Mouse (Mus musculus): ENCODE measurements at regions not wholly inside any gene's neighbourhood (a gene's known extent, or its start where the extent isn't known, plus 50 kb on each side); places are given as distances from the start of the nearest gene placed in this dataset.
A peak's percentile ranks its signal among the peaks of the same experiment; 100 is the strongest.

- H3K79me2 ChIP-seq (ENCODE audit: control insufficient read depth, insufficient read depth, low read length) = no peaks in the 10 kb centered on the region
- no peak overlapping the region for H3K27ac ChIP-seq (replicated peaks; ENCODE audit: insufficient read depth, low read depth, low read length)
- H3K9ac ChIP-seq (ENCODE audit: low read depth, low read length) = no peak overlapping the region
- peak; percentile 19 for DNase-seq (ENCODE audit: extremely low read depth, low read depth, low spot score)
- H3K27me3 ChIP-seq (ENCODE audit: control insufficient read depth, insufficient read depth, low read length) = no peaks in the 10 kb centered on the region
- TF ChIP-seq CTCF (IDR thresholded peaks at IDR 0.05; ENCODE audit: low read depth, low read length) (0 out of 2 replicates have a peak, but pooled peaks have one; percentile 11), POLR2A (IDR thresholded peaks at IDR 0.05; ENCODE audit: extremely low read depth, insufficient read depth, low read length) (no peak)
- H3K4me3 ChIP-seq (ENCODE audit: insufficient read depth, low read depth, low read length) = no peak overlapping the region
- H3K4me1 ChIP-seq (ENCODE audit: control insufficient read depth, insufficient read depth, low read length) = no peaks in the 10 kb centered on the region
- H3K36me3 ChIP-seq (ENCODE audit: control insufficient read depth, insufficient read depth, low read length) = no peaks in the 10 kb centered on the region
- 49% methylated on average over 5 of the region's 5 CpGs for WGBS
Observed at GRCm38 (mm10) chr15:31673038-31673437, 71.4 kb downstream of the Fam173b start.

DNA sequence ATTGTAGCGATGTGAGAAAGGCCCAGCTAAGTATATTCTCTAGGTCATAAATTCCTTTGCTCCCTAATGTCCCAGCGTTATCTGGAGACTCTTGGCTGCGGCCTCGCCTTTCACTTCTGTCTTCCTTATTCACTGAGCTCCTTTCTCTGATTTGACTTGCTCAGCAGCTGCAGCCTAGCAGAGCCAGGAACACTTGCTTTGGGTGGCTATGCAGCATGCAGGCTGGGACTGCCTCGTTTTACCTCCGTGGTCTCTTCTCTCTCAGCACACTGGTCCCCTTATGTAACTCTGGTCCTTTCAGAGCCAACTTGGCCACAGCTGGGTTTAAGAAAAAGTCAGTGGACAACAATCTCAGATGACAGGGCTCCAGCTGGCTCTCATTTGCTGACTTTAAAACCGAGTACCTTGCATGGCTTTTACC lies 75.1 kb downstream of the Fam173b start:
- no peak overlapping the region for H3K27ac ChIP-seq (replicated peaks; ENCODE audit: insufficient read depth, low read depth, low read length)
- TF ChIP-seq CTCF (IDR thresholded peaks at IDR 0.05; ENCODE audit: low read depth, low read length) = no peak
- no peak for TF ChIP-seq POLR2A (IDR thresholded peaks at IDR 0.05; ENCODE audit: extremely low read depth, insufficient read depth, low read length)
- no peaks in the 10 kb centered on the region for H3K27me3 ChIP-seq (ENCODE audit: control insufficient read depth, insufficient read depth, low read length)
- H3K4me1 ChIP-seq (ENCODE audit: control insufficient read depth, insufficient read depth, low read length) = no peaks in the 10 kb centered on the region
- 75% methylated on average over 7 of the region's 7 CpGs for whole genome bisulfite sequencing
- no peak overlapping the region for H3K9ac ChIP-seq (ENCODE audit: low read depth, low read length)
- H3K79me2 ChIP-seq (ENCODE audit: control insufficient read depth, insufficient read depth, low read length) = no peaks in the 10 kb centered on the region
- no peaks in the 10 kb centered on the region for H3K36me3 ChIP-seq (ENCODE audit: control insufficient read depth, insufficient read depth, low read length)
- no peak for DNase-seq (ENCODE audit: extremely low read depth, low read depth, low spot score)
- H3K4me3 ChIP-seq (ENCODE audit: insufficient read depth, low read depth, low read length) = no peak overlapping the region

DNA sequence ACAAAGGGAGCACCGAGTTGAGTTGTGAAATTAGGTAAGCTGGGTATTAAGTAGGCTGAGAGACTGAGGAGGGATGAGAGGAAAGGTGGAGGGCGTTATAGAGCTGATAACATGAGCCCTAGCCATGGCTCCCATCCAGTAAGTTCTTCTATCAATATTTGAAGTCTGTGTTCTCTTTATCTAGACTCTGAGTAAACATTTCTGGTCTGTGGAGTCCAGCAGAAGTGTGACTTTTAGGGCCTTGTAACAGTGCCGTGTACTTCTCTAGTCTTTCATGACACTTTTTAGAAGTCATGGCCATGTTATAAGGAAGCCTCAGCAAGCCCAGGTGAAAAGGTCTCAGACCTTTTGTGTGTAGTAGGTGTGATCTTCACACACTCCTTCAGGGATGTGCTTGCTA lies 91.5 kb downstream of the Fam173b start:
- H3K27ac ChIP-seq (replicated peaks; ENCODE audit: insufficient read depth, low read depth, low read length) = no peak overlapping the region
- H3K36me3 ChIP-seq (ENCODE audit: control insufficient read depth, insufficient read depth, low read length) = no peaks in the 10 kb centered on the region
- DNase-seq (ENCODE audit: extremely low read depth, low read depth, low spot score) = peak; percentile 5
- H3K27me3 ChIP-seq (ENCODE audit: control insufficient read depth, insufficient read depth, low read length) = no peaks in the 10 kb centered on the region
- no peaks in the 10 kb centered on the region for H3K79me2 ChIP-seq (ENCODE audit: control insufficient read depth, insufficient read depth, low read length)
- TF ChIP-seq POLR2A (IDR thresholded peaks at IDR 0.05; ENCODE audit: extremely low read depth, insufficient read depth, low read length) (no peak), CTCF (IDR thresholded peaks at IDR 0.05; ENCODE audit: low read depth, low read length) (no peak)
- H3K9ac ChIP-seq (ENCODE audit: low read depth, low read length) = no peak overlapping the region
- H3K4me1 ChIP-seq (ENCODE audit: control insufficient read depth, insufficient read depth, low read length) = no peaks in the 10 kb centered on the region
- WGBS = 17% methylated on average over 3 of the region's 3 CpGs
- H3K4me3 ChIP-seq (ENCODE audit: insufficient read depth, low read depth, low read length) = no peak overlapping the region

DNA sequence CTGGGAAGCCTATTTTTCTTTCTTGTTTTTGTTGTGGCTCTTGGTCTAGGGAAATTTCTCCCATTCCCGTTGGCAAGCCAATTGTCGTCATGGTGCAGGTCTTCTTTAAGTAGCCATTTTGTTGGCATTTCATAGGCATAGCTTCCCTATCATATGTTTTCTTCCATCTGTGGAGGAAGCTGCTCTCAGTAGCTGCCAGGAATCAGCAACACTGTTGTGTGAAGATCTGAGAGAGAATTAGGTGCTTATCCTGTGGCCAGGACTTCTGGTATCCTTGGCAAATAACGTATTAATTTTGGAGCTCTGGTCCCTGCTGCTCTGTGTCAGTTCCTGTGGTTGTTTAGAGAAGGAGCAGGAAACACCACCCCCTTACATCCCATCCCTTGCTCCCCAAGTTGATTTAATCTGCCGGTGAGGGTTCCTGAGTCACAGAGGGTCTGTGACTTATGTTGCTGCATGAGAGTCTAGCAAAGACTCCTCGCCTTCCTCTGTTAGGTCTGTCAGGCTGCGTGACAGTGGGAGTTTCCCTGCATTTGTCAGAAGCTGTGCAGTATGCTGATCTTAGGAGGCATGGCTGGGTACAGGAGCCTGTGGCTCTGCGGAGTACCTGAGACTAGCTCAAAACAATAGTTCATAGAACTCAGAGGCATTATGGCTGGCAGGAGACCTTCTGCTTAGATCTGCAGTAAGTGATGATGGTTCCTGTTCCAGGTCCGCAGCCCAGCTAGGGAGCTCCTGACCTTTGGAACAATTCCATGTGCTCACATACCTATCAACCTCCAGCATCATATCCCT lies 93.4 kb downstream of the Fam173b start:
- no peaks in the 10 kb centered on the region for H3K79me2 ChIP-seq (ENCODE audit: control insufficient read depth, insufficient read depth, low read length)
- DNase-seq (ENCODE audit: extremely low read depth, low read depth, low spot score) = no peak
- H3K27me3 ChIP-seq (ENCODE audit: control insufficient read depth, insufficient read depth, low read length) = no peaks in the 10 kb centered on the region
- TF ChIP-seq CTCF (IDR thresholded peaks at IDR 0.05; ENCODE audit: low read depth, low read length) (no peak), POLR2A (IDR thresholded peaks at IDR 0.05; ENCODE audit: extremely low read depth, insufficient read depth, low read length) (no peak)
- H3K4me1 ChIP-seq (ENCODE audit: control insufficient read depth, insufficient read depth, low read length) = no peaks in the 10 kb centered on the region
- no peak overlapping the region for H3K9ac ChIP-seq (ENCODE audit: low read depth, low read length)
- no peak overlapping the region for H3K27ac ChIP-seq (replicated peaks; ENCODE audit: insufficient read depth, low read depth, low read length)
- WGBS = 86% methylated on average over 8 of the region's 8 CpGs
- no peaks in the 10 kb centered on the region for H3K36me3 ChIP-seq (ENCODE audit: control insufficient read depth, insufficient read depth, low read length)
- H3K4me3 ChIP-seq (ENCODE audit: insufficient read depth, low read depth, low read length) = no peak overlapping the region

DNA sequence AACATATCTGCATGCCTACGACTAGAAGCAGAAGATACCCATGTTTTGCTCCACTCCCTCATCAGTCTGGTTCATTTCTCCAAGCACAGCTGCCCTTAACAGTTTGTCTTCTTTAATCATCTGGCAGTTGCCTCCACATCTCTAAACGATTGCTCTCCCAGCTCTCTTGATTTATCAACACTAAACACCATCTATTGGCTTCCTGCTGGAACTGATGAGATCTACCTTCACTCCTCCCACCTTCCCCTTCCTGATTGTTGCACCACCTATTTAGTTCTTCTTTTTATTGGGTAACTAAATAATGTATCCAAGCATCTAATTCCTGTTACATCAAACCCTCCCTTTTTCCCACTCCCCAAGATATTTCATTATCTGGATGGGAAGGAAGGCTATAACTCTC lies 101.7 kb downstream of the Fam173b start:
- WGBS = 87% methylated on average over 2 of the region's 2 CpGs
- TF ChIP-seq CTCF (IDR thresholded peaks at IDR 0.05; ENCODE audit: low read depth, low read length) (no peak), POLR2A (IDR thresholded peaks at IDR 0.05; ENCODE audit: extremely low read depth, insufficient read depth, low read length) (no peak)
- no peaks in the 10 kb centered on the region for H3K4me1 ChIP-seq (ENCODE audit: control insufficient read depth, insufficient read depth, low read length)
- no peak overlapping the region for H3K27ac ChIP-seq (replicated peaks; ENCODE audit: insufficient read depth, low read depth, low read length)
- H3K36me3 ChIP-seq (ENCODE audit: control insufficient read depth, insufficient read depth, low read length) = no peaks in the 10 kb centered on the region
- no peaks in the 10 kb centered on the region for H3K27me3 ChIP-seq (ENCODE audit: control insufficient read depth, insufficient read depth, low read length)
- H3K9ac ChIP-seq (ENCODE audit: low read depth, low read length) = no peak overlapping the region
- H3K4me3 ChIP-seq (ENCODE audit: insufficient read depth, low read depth, low read length) = no peak overlapping the region
- no peak for DNase-seq (ENCODE audit: extremely low read depth, low read depth, low spot score)
- no peaks in the 10 kb centered on the region for H3K79me2 ChIP-seq (ENCODE audit: control insufficient read depth, insufficient read depth, low read length)

DNA sequence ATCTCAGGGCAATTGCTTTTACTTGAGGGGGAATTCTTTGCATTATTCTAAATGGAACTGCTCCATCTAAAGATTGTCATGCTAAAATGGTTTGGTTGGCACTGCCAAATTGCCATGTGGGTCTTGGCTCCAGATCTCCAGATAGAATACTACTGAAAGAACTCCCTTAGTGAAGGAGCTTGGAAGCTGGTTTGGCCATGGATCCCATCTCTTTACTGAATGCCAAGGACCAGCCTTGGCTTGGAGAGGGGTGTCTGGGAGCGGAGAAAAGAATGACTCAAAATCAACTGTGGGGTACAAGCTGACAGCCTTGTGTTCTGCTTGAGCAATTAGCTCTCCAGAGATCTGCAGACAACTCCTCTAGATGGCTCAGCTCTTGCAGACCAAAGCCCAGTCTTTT lies 105.8 kb downstream of the Fam173b start:
- Histone ChIP-seq H3K4me3 (ENCODE audit: insufficient read depth, low read depth, low read length) (no peak overlapping the region), H3K4me1 (ENCODE audit: control insufficient read depth, insufficient read depth, low read length) (no peaks in the 10 kb centered on the region), H3K36me3 (ENCODE audit: control insufficient read depth, insufficient read depth, low read length) (no peaks in the 10 kb centered on the region), H3K27me3 (ENCODE audit: control insufficient read depth, insufficient read depth, low read length) (0 out of 2 replicates have a peak, but pooled peaks cover 2% of the 10 kb centered on the region), H3K79me2 (ENCODE audit: control insufficient read depth, insufficient read depth, low read length) (no peaks in the 10 kb centered on the region), H3K27ac (replicated peaks; ENCODE audit: insufficient read depth, low read depth, low read length) (no peak overlapping the region), H3K9ac (ENCODE audit: low read depth, low read length) (no peak overlapping the region)
- no peak for DNase-seq (ENCODE audit: extremely low read depth, low read depth, low spot score)
- 86% methylated on average over 1 of the region's 1 CpGs for WGBS
- TF ChIP-seq CTCF (IDR thresholded peaks at IDR 0.05; ENCODE audit: low read depth, low read length) = no peak
- TF ChIP-seq POLR2A (IDR thresholded peaks at IDR 0.05; ENCODE audit: extremely low read depth, insufficient read depth, low read length) = no peak

Measured in liver, adult 2 months (tissue).